Mouse (Mus musculus) activated CD4-positive, CD25-positive, alpha-beta regulatory T cell, adult 4 months (primary cell): ENCODE data around the gene Arl4d. TPM values are rescaled to one million over a fixed set of nuclear protein-coding genes. Genes with fewer than 3 reads are reported as not detected.
"Not testable (repeated sequence)": the region's sequence is repeated elsewhere in the genome, so short reads cannot be mapped to it uniquely, and the experiment has no call there.

Experiments
- ATAC-seq: one replicate; pipeline ENCODE4 v1.8.0; 2017
- polyA plus RNA-seq, 2 experiments: library from polyadenylated mRNA; unstranded; fragments of 100-300 nt; shearing (Covaris generic); gene quantifications; one replicate each; pipeline ENCODE4 v1.2.1; 2017

Arl4d gene
- under 1 TPM; 0.32 to 0.36 TPM for polyA plus RNA-seq

DNA sequence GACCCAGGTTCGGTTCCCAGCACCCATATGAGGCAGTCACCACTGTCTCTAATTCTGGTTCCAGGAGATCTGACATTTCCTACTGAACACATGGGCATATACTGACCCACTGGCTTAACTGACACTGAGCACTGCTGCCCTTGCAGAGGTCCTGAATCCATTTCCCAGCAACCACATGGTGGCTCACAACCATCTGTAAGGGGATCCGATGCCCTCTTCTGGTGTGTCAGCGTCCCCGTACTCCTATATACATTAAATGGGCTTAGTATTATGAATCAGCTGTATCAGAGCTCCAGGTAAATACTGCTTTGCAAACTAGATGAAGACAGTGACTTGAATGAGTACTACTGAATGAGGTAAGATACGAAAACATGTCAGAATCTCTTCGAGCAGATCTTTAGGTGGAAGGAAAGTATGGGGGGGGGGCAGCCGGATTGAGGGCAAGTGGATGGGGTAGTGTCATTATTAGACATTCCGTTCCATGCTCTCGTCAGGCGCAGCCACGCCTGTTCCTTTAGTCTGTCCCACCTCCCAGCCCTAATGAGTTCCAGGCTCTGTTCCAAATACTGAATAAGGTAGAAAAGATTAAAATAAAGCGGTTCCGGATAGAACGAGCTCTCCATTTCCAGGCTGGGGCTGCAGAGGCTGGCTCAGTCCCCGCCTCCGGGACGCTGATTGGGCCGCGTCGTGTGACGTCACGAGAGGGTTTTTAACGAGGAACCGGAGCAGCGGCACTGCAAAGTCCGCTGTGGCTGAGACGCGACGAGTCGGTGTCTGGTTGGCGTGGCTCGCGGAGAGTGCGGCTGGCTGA lies at the start of gene Arl4d:
Gene Arl4d, plus strand, starts transcription at position 717 of the 811 bp plus-strand sequence.
- ATAC-seq, result peak; percentile 99

- ATAC-seq, result no peak
These were observed 49.2 kb upstream of the Arl4d start for GRCm38 (mm10) chr11:101616104-101616503.

DNA sequence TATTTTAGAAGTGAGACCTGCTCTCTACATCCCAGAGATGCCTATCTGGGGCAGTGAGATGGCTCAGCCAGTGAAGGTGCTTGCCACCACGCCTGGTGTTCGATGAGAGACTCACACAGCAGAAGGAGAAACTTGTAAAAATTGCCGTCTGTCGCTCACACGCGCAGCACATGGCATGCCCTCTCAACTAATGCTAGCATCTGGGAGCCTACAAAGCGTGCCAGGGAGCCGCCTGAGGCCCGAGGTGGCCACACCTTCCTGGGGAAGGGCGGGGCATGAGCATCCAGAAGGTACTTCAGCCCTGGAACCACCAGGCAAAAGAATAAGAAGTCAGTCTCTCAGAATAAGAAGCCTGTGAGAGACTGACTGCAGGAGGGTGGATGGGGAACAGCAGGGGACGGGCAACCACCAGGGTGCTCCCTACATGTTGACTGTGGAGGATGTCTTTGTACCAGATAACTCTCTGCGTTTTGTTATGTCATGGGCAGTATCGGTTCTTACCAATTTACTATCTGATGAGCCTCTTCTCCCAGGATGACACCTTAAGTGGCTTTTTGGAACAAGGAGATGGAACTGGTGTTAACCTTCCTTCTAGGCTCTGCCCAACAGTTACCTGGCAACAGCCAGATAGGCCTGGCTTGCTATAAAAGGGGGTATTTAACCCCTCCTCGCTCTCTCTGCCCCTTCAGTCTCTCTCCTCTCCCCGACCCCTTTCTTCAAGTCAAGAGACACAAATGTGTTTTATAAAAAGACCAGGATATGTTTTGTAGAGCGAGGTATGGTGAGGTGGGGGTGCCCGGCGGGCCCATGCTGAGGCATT lies 48.2 kb upstream of the Arl4d start:
- no peak for ATAC-seq

- no peak for ATAC-seq
These were observed 47.5 kb upstream of the Arl4d start for GRCm38 (mm10) chr11:101617849-101618248.

GRCm38 (mm10) chr11:101618596-101618995 lies 46.7 kb upstream of the Arl4d start:
- ATAC-seq, result no peak

DNA sequence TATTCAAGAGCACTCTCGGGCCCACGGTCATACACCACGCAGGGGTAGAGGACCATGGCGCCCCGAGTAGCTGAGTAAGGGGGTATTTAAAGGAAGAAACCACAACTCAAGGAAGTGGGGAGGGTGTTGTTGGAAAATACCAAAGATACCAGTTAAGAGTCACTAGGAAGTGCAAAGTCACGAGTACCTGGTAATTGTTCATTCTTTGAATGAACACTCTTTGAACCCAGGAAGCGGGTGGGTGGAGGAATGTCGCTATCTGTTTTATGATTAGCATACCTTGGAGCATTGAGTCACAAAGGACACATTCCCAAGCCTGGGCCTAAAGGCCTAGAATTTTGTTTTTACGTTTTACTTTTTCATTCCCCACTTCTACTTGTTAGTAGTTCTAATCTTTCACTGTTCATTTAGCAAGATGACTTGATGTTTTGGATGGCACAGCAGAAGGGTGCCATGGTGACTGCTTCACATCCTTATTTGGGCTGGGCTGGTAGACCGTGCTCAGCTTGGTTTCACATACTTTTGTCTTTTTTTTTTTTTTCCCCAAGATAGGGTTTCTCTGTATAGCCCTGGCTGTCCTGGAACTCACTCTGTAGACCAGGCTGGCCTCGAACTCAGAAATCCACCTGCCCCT lies 45.2 kb upstream of the Arl4d start:
- not testable (repeated sequence) for ATAC-seq

- ATAC-seq, result peak; percentile 40
These were observed 38.7 kb upstream of the Arl4d start for GRCm38 (mm10) chr11:101626649-101626994.

DNA sequence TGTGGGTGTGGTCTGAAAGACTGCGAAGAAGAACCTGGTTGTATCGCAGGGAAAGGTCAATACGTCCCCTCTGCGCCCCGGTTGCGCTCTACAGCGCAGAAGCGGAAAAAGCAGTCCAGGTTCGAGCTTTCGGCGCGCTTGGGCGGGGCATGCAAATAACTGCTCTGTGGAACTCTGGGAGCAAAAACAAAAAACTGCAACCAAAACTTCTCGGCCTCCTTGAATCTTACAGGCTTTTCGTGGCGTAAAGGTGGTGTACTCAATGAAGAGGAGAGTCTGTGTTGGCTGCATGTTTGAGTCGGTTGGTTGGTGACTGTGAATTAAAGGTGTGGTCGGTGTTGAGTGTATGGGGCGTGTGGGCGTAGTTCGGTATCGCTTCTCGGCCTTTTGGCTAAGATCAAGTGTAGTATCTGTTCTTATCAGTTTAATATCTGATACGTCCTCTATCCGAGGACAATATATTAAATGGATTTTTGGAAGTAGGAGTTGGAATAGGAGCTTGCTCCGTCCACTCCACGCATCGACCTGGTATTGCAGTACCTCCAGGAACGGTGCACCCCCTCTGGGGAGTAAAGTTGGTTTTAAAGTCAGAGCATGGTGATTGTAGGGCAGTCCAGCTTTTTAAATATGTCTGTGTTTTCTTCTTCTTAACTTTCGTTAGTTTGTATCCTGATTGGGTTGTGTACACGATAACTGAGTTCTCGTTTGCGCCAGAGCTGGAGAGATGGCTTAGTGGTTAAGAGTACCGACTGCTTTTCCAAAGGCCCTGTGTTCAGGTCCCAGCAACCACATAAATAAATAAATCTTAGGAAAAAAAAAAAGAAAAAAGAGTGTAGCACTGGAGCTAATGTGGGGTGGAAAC lies 38.1 kb upstream of the Arl4d start, which contains the start of gene Rdm1:
Gene Rdm1, plus strand, starts transcription at position 201 of the 862 bp plus-strand sequence.
- ATAC-seq, result peak; percentile 69

DNA sequence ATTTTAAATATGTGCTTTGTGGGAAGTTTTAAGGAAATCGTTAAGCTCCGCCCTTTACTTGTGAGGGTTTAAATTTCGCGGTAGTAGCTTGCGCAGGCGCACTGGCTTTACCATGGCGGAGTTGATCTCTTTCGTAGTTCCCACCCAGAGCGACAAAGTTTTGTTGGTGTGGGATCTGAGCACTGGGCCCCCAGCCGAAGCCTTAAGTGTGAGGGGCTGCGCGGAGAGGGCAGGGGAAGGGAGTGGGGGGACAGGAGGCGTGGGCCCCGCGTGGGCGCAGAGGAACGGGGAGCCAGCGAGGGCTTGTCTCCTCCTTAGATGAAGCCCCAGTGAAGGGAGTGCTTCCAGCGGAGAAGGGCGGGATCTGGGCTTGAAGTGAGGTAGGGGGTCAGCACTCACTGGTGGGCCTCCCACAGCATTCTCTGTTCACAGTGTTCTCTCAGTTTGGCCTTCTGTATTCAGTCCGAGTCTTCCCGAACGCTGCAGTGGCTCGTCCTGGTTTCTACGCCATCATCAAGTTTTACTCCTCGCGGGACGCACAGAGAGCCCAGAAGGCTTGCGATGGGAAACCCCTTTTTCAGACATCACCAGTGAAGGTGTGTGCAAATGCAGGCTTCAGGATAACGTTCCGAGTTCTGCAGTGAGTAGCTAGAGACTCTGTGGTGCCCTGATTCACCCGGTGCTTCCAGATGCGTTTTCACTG lies 37.3 kb upstream of the Arl4d start:
- ATAC-seq, result peak; percentile 48

GRCm38 (mm10) chr11:101628733-101629417 lies 36.5 kb upstream of the Arl4d start:
- not testable (repeated sequence) for ATAC-seq

- no peak for ATAC-seq
These were observed 29.7 kb upstream of the Arl4d start for GRCm38 (mm10) chr11:101635660-101636059.

DNA sequence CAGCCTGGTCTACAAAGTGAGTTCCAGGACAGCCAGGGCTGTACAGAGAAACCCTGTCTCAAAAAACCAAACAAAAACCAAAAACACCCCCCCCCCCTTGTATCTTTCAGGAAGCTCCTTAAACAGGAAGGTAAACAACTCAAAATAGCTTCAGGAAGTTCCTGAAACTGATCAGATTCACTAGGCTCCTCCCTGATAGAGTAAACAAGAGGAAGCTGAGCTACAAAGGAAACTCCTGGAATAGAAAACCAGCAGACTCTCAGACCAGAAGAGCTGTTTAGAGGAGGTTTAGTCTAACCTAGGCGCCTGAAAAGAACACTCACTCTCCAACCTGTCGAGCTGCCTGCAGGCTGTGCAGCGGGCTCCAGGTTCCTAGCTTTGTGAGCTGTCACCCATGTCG lies 25.6 kb upstream of the Arl4d start:
- no peak for ATAC-seq

DNA sequence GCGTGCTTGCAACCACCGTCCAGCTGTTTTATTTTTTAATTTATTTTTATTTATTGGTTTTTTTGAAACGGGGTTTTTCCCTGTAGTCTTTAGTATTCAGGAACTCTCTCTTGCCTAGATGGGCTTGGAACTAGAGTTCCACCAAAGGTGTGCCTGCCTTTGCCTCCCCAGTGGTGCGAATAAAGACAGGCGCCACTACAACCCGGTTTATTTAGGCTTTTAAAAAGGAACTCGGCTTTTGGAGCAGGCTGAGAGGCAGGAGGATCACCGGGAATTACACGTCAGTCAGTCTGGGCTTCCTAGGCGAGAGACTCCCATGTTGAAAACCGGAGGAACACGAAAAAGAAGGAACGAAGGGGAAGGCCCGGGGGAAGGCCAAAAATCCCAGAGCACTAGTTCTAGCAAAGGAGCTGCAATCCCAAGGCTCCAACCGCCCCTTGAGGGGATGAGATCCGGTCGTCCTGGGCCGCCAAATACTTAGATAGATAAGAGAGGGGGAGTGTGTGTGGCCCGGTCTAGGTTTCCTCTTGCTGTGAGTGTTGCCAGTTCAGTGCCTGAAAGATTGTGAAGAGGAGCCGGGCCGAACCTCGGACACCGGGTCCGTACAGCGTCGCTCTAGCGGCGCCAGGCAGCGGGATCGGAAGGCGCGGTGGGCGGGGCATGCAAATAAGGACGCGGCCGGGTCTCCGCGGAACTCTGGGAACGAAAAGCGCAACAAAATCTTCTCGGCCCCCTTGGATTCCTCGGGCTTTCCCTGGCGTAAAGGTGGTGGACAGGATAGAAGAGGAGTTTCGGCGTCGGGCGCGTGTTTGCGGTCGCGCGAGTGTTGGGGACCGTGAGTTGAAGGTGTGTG lies 24.3 kb upstream of the Arl4d start:
- ATAC-seq, result peak; percentile 40

GRCm38 (mm10) chr11:101641710-101642642 lies 23.4 kb upstream of the Arl4d start:
- peak; percentile 43 for ATAC-seq

DNA sequence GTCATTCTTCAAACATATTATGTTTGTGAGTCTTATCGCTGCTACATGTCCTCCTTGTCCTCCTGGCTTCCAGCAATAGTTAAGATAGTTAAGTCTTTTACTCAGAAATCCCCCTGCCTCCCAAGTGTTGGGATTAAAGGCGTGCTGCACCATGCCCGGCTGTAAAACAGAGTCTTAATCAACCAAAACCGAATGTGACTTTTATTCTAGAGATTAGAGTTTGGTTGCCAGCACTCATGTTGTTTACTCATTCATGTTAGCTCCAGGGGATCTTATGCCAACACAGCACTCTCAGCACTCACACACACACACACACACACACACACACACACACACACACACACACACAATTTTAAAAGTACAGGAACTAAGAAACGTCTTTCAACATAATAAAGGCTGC lies 22.4 kb upstream of the Arl4d start:
- no peak for ATAC-seq

GRCm38 (mm10) chr11:101644591-101644990 lies 20.8 kb upstream of the Arl4d start:
- ATAC-seq, result no peak

GRCm38 (mm10) chr11:101645043-101645410 lies 20.3 kb upstream of the Arl4d start:
- not testable (repeated sequence) for ATAC-seq

DNA sequence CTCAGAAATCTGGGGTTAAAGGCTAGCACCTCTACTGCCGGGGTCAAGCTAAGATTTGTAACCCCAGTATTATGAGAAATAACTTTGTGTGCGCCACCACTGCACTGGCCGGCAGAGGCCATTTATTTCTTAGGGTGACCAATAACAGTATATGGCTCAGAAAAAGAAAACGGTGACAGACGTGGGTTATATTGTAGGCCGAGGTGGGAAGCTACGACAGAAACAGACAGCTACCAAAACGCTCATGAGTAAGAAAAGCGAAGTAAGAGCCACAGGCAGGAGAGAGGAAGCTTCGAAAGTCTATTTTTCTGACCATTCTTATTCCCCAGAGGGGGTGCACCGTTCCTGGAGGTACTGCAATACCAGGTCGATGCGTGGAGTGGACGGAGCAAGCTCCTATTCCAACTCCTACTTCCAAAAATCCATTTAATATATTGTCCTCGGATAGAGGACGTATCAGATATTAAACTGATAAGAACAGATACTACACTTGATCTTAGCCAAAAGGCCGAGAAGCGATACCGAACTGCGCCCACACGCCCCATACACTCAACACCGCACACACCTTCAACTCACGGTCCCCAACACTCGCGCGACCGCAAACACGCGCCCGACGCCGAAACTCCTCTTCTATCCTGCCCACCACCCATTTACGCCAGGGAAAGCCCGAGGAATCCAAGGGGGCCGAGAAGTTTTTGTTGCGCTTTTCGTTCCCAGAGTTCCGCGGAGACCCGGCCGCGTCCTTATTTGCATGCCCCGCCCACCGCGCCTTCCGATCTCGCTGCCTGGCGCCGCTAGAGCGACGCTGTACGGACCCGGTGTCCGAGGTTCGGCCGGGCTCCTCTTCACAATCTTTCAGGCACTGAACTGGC lies 19.7 kb upstream of the Arl4d start:
- ATAC-seq, result peak; percentile 56
